Mouse (Mus musculus) hindbrain, postnatal 0 days (tissue): ENCODE measurements around the gene Tsc22d2. TPM values are rescaled to one million over a fixed set of nuclear protein-coding genes. Genes with fewer than 3 reads are reported as not detected.

Experiments
- ATAC-seq: fragments of 200-750 bp; cut with Nextera tagmentation; 2 replicates; pipeline ENCODE4 v1.8.0; 2017; ENCODE audit warnings: mild to moderate bottlenecking, moderate TSS enrichment, moderate library complexity
- DNase-seq: peaks from one replicate; pipeline ENCODE4 v3.0.0-alpha.2; 2015; ENCODE audit warnings: low spot score
- H3K27ac ChIP-seq: fragments of 300-500 bp; sonication (generic); 2 replicates; pipeline ENCODE4 v1.5.1; 2014; ENCODE audit warnings: mild to moderate bottlenecking
- H3K27me3 ChIP-seq: fragments of 300-500 bp; sonication (generic); 2 replicates; pipeline ENCODE4 v1.6.1; 2014; ENCODE audit warnings: low read length, mixed read lengths; ENCODE audit not compliant: insufficient read depth
- H3K36me3 ChIP-seq: fragments of 300-500 bp; sonication (generic); 2 replicates; pipeline ENCODE4 v1.6.1; 2014; ENCODE audit warnings: low read length, mixed read lengths; ENCODE audit not compliant: insufficient read depth
- H3K4me1 ChIP-seq: fragments of 300-500 bp; sonication (generic); 2 replicates; pipeline ENCODE4 v1.6.1; 2014; ENCODE audit warnings: antibody characterized with exemption, low read length, mixed read lengths; ENCODE audit not compliant: insufficient read depth
- H3K4me2 ChIP-seq: fragments of 300-500 bp; sonication (generic); 2 replicates; pipeline ENCODE4 v1.6.1; 2014; ENCODE audit warnings: low read depth, mild to moderate bottlenecking, low read length, moderate library complexity, mixed read lengths
- H3K4me3 ChIP-seq: fragments of 300-500 bp; sonication (generic); 2 replicates; pipeline ENCODE4 v1.5.1; 2014; ENCODE audit warnings: low read length
- H3K9ac ChIP-seq: fragments of 300-500 bp; sonication (generic); replicated peaks from 2 replicates; pipeline ENCODE4 v1.6.1; 2014; ENCODE audit warnings: mild to moderate bottlenecking, low read length, moderate library complexity, mixed read lengths
- H3K9me3 ChIP-seq: fragments of 300-500 bp; sonication (generic); 2 replicates; pipeline ENCODE4 v1.6.1; 2016; ENCODE audit warnings: low read length, mixed read lengths
- CTCF ChIP-seq: IDR thresholded peaks from 2 replicates; pipeline ENCODE4 v1.5.1; 2016; ENCODE audit warnings: antibody characterized with exemption, control low read depth, low read depth
- WGBS: fragments of 180-500 bp; shearing (Covaris S2); extraction: QIAGEN DNeasy Blood & Tissue Kit; methylation state at CpG from one replicate; pipeline ENCODE4 v1.1.7; 2014; 5-methylcytosine and 5-hydroxymethylcytosine counted together
- polyA plus RNA-seq: library from polyadenylated mRNA; unstranded; fragments of >200 nt; fragmentation: Nextera tagmentation; extraction: Ambion mirVana; gene quantifications from 2 replicates; pipeline ENCODE4 v1.2.1, GENCODE M21; 2015
- total RNA-seq: library from RNA; depleted of rRNA; stranded (reverse); fragments of >200 nt; gene quantifications from 2 replicates; pipeline ENCODE4 v1.2.3, GENCODE M21; 2014

Gene Tsc22d2
- total and polyA plus RNA-seq, 2 experiments from 2014 or later: 10.4 to 39.0 TPM

- no peak overlapping the region for H3K4me2 ChIP-seq
- no peaks in the 10 kb centered on the region for H3K9me3 ChIP-seq
- no peaks in the 10 kb centered on the region for H3K4me1 ChIP-seq
- TF ChIP-seq CTCF: no peak
- H3K4me3 ChIP-seq: no peak overlapping the region
- H3K27me3 ChIP-seq: no peaks in the 10 kb centered on the region
- H3K36me3 ChIP-seq: no peaks in the 10 kb centered on the region
- no peak overlapping the region for H3K9ac ChIP-seq
- no peak overlapping the region for H3K27ac ChIP-seq
- ATAC-seq (no peak), DNase-seq (no peak)
Observed at GRCm38 (mm10) chr3:58411669-58412068, 2.8 kb upstream of the Tsc22d2 start.

- peaks cover 6% of the 10 kb centered on the region; the same call in 1 of the 2 replicates for H3K4me1 ChIP-seq
- H3K4me2 ChIP-seq: peak overlapping the region; percentile 94
- DNase-seq: no peak
- no peak for ATAC-seq
- no peaks in the 10 kb centered on the region for H3K36me3 ChIP-seq
- peak overlapping the region; percentile 89 for H3K4me3 ChIP-seq
- H3K9ac ChIP-seq: peak overlapping the region; percentile 100; the same call in 1 of the 2 replicates
- H3K27ac ChIP-seq: peak overlapping the region; percentile 99; the same call in 1 of the 2 replicates
- WGBS: 42% methylated on average over 5 of the region's 5 CpGs
- no peak for TF ChIP-seq CTCF
- no peaks in the 10 kb centered on the region for H3K27me3 ChIP-seq
- no peaks in the 10 kb centered on the region for H3K9me3 ChIP-seq
Observed at GRCm38 (mm10) chr3:58413671-58414070, 844 bp upstream of the Tsc22d2 start.

- ATAC-seq: peak; percentile 52
Observed at GRCm38 (mm10) chr3:58414986-58415883, 720 bp downstream of the Tsc22d2 start.

GRCm38 (mm10) chr3:58415884-58416725, 1.6 kb downstream of the Tsc22d2 start:
- Histone ChIP-seq H3K4me1 (peaks cover 12% of the 10 kb centered on the region), H3K27me3 (no peaks in the 10 kb centered on the region), H3K4me3 (peak overlapping the region; percentile 89), H3K4me2 (peak overlapping the region; percentile 94), H3K9ac (peak overlapping the region; percentile 100), H3K9me3 (no peaks in the 10 kb centered on the region), H3K36me3 (no peaks in the 10 kb centered on the region), H3K27ac (peak overlapping the region; percentile 99)
- WGBS: under 1% methylated on average over 84 of the region's 85 CpGs
- TF ChIP-seq CTCF: peak; percentile 59
- ATAC-seq: peak; percentile 85
- DNase-seq: peak; percentile 92

More at GRCm38 (mm10) chr3:58414986-58415883, 720 bp downstream of the Tsc22d2 start:
- TF ChIP-seq CTCF: no peak
- WGBS: under 1% methylated on average over 79 of the region's 113 CpGs
- H3K4me1 ChIP-seq: peaks cover 11% of the 10 kb centered on the region
- no peaks in the 10 kb centered on the region for H3K36me3 ChIP-seq
- no peaks in the 10 kb centered on the region for H3K9me3 ChIP-seq
- peak overlapping the region; percentile 99 for H3K27ac ChIP-seq
- H3K4me3 ChIP-seq: peak overlapping the region; percentile 89
- H3K4me2 ChIP-seq: peak overlapping the region; percentile 94
- peak overlapping the region; percentile 100 for H3K9ac ChIP-seq
- peak; percentile 65 for DNase-seq
- no peaks in the 10 kb centered on the region for H3K27me3 ChIP-seq

- Histone ChIP-seq H3K36me3 (no peaks in the 10 kb centered on the region), H3K4me3 (peak overlapping the region; percentile 89), H3K27ac (peak overlapping the region; percentile 99), H3K4me1 (peaks cover 12% of the 10 kb centered on the region), H3K4me2 (peak overlapping the region; percentile 94), H3K9ac (peak overlapping the region; percentile 100), H3K9me3 (no peaks in the 10 kb centered on the region), H3K27me3 (no peaks in the 10 kb centered on the region)
- peak; percentile 70 for DNase-seq
- peak; percentile 53 for ATAC-seq
- no peak for TF ChIP-seq CTCF
- under 1% methylated on average over 39 of the region's 39 CpGs for WGBS
Observed at GRCm38 (mm10) chr3:58416726-58417437, 2.4 kb downstream of the Tsc22d2 start.
